In the genomic region with DNA sequence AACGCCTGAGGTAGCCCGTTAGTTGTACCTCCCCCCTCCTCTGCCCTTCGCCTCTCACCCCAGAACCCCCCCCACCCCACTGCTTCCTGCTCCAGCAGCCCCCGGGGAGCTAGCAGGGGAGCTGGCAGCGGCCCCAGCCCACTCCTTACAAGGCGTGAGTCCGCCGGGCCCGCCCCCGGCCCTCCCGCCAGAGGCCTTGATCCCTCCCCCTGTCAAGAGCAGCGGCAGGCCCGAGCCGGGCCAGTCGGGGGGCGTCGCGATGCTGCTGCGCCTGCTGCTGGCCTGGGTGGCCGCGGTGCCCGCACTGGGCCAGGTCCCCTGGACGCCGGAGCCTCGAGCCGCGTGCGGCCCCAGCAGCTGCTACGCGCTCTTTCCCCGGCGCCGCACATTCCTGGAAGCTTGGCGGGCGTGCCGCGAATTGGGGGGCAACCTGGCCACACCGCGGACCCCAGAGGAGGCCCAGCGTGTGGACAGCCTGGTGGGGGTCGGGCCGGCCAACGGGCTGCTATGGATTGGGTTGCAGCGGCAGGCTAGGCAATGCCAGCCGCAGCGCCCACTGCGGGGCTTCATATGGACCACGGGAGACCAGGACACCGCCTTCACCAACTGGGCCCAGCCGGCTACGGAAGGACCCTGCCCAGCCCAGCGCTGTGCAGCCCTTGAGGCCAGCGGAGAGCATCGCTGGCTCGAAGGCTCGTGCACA, we compare ENCODE assay signal across 8 mouse cellular contexts. TPM values are rescaled to one million over a fixed set of nuclear protein-coding genes. Genes with fewer than 3 reads are reported as not detected.
DNase-seq lines count a peak whose midpoint lies in the region; ATAC-seq and TF ChIP-seq lines count a peak whose summit lies in the region.

A gene (plus strand): TSS at position 212 of the 703 bp plus-strand sequence.

- H3K27me3 ChIP-seq in ES-Bruce4 (ENCODE audit: control insufficient read depth, insufficient read depth, low read length, poor library complexity, severe bottlenecking) = no peaks in the 10 kb centered on the region
- H3K27me3 ChIP-seq in hindbrain, embryonic 13.5 days = peaks cover 61% of the 10 kb centered on the region
- H3K27me3 ChIP-seq in neural tube, embryonic 11.5 days (ENCODE audit: control insufficient read depth, insufficient read depth, low read length) = peaks cover 35% of the 10 kb centered on the region

- H3K9me3 ChIP-seq in ES-Bruce4 (replicated peaks; ENCODE audit: control insufficient read depth, insufficient read depth, low read length, poor library complexity, severe bottlenecking) = no peaks in the 10 kb centered on the region
- H3K9me3 ChIP-seq in hindbrain, embryonic 13.5 days = no peaks in the 10 kb centered on the region
- no peaks in the 10 kb centered on the region for H3K9me3 ChIP-seq in neural tube, embryonic 11.5 days (ENCODE audit: control insufficient read depth, low read length)

- under 1% methylated on average over 47 of the region's 56 CpGs for WGBS in hindbrain, embryonic 13.5 days
- 2% methylated on average over 55 of the region's 56 CpGs for WGBS in neural tube, embryonic 11.5 days

- peak within 1 kb of the TSS; percentile 39 for H3K4me3 ChIP-seq in ES-Bruce4 (ENCODE audit: low read depth, low read length)
- H3K4me3 ChIP-seq in gastrocnemius, adult 2 months = peak within 1 kb of the TSS; percentile 76
- peak within 1 kb of the TSS; percentile 45 for H3K4me3 ChIP-seq in hindbrain, embryonic 13.5 days
- peak within 1 kb of the TSS; percentile 42 for H3K4me3 ChIP-seq in neural tube, embryonic 11.5 days (ENCODE audit: low read depth, low read length)

- no peaks in the 10 kb centered on the region for H3K36me3 ChIP-seq in ES-Bruce4 (ENCODE audit: control insufficient read depth, insufficient read depth, low read length, poor library complexity, severe bottlenecking)
- no peaks in the 10 kb centered on the region for H3K36me3 ChIP-seq in hindbrain, embryonic 13.5 days
- no peaks in the 10 kb centered on the region for H3K36me3 ChIP-seq in neural tube, embryonic 11.5 days (ENCODE audit: control insufficient read depth, insufficient read depth, low read length)

- H3K27ac ChIP-seq in ES-Bruce4 (ENCODE audit: insufficient read depth, low read length) = no peak within 1 kb of the TSS
- peak within 1 kb of the TSS; percentile 81 for H3K27ac ChIP-seq in gastrocnemius, adult 2 months
- peak within 1 kb of the TSS; percentile 45; the same call in 1 of the 2 replicates for H3K27ac ChIP-seq in hindbrain, embryonic 13.5 days
- peak within 1 kb of the TSS; percentile 44; the same call in 1 of the 2 replicates for H3K27ac ChIP-seq in neural tube, embryonic 11.5 days (ENCODE audit: low read depth, low read length)

- TF ChIP-seq CTCF in ES-Bruce4 (IDR thresholded peaks at IDR 0.05; ENCODE audit: low read depth, low read length) = no peak
- no peak for TF ChIP-seq CTCF in gastrocnemius, adult 2 months (IDR thresholded peaks at IDR 0.05)

- peak; percentile 78 for DNase-seq in adrenal gland, postnatal 14 days
- DNase-seq in gastrocnemius, adult 2 months = peak; percentile 92
- DNase-seq in liver = peak; percentile 74
- peak; percentile 74 for DNase-seq in neural tube, embryonic 11.5 days (ENCODE audit: low spot score)
- no peak for DNase-seq in thymus, postnatal 14 days

- peaks cover 6% of the 10 kb centered on the region for H3K4me1 ChIP-seq in ES-Bruce4 (ENCODE audit: control insufficient read depth, insufficient read depth, low read length)
- peaks cover 52% of the 10 kb centered on the region for H3K4me1 ChIP-seq in hindbrain, embryonic 13.5 days (replicated peaks)
- H3K4me1 ChIP-seq in neural tube, embryonic 11.5 days (ENCODE audit: control insufficient read depth, insufficient read depth, low read length) = peaks cover 33% of the 10 kb centered on the region

- peak within 1 kb of the TSS; percentile 33 for H3K9ac ChIP-seq in ES-Bruce4 (ENCODE audit: low read depth, poor library complexity, severe bottlenecking)
- H3K9ac ChIP-seq in hindbrain, embryonic 13.5 days = peak within 1 kb of the TSS; percentile 79
- H3K9ac ChIP-seq in neural tube, embryonic 11.5 days (ENCODE audit: low read length) = peak within 1 kb of the TSS; percentile 60

- TF ChIP-seq POLR2A in ES-Bruce4 (IDR thresholded peaks at IDR 0.05; ENCODE audit: insufficient read depth, low read length) = no peak

- TF ChIP-seq EP300 in ES-Bruce4 (IDR thresholded peaks at IDR 0.05; ENCODE audit: insufficient read depth, low read depth, low read length) = no peak

- intact Hi-C loops in gastrocnemius, adult 2 months (cut with DNase I) = no loop called here

- ATAC-seq in hindbrain, embryonic 13.5 days (ENCODE audit: low FRiP score) = no peak
- no peak for ATAC-seq in neural tube, embryonic 11.5 days (ENCODE audit: insufficient read depth, low FRiP score, low TSS enrichment)
- no peak; the same call in 1 of the 2 replicates for ATAC-seq in granulocyte monocyte progenitor cell, adult 5-6 weeks (replicated peaks; ENCODE audit: poor library complexity, severe bottlenecking)

- peak within 1 kb of the TSS; percentile 76 for H3K4me2 ChIP-seq in hindbrain, embryonic 13.5 days
- peak within 1 kb of the TSS; percentile 74 for H3K4me2 ChIP-seq in neural tube, embryonic 11.5 days (ENCODE audit: low read depth)

RNA-seq across cellular contexts. Expression of the gene that starts here (rescaled TPM):
- 3.1 and 3.7 TPM in 2 replicates for polyA plus RNA-seq in ES-Bruce4 (2011; ENCODE audit: insufficient read depth, insufficient read length, low read depth, missing spikeins)
- 17.3 and 21.0 TPM in 2 replicates for total RNA-seq in adrenal gland, postnatal 14 days (2021)
- total RNA-seq in gastrocnemius, adult 2 months (2021) = 10 to 100 TPM in 1 of 2 experiments, 1 to 10 TPM in 1; 9.5 to 15.1 TPM
- 19.1 and 20.4 TPM in 2 replicates for polyA plus RNA-seq in hindbrain, embryonic 13.5 days (2015; fragmentation: Nextera tagmentation; extraction: Ambion mirVana)
- polyA plus RNA-seq in neural tube, embryonic 11.5 days (2014; fragmentation: Nextera tagmentation; extraction: Ambion mirVana) = 30.1 and 34.7 TPM in 2 replicates
- total RNA-seq in granulocyte monocyte progenitor cell, adult 5-6 weeks (2014; fragmentation: Nextera tagmentation) = not detected in 2 replicates
- total RNA-seq in granulocyte monocyte progenitor cell, adult 5-6 weeks (2017) = not detected in 2 replicates

Comparison
In these comparisons a context has a peak if more than half of its experiments do, and no peak if none do; other contexts are left out.
1. RNA of the gene that starts here (total RNA-seq): 17.3 to 21.0 TPM in adrenal gland, postnatal 14 days and 9.5 to 15.1 TPM in gastrocnemius, adult 2 months; not detected in granulocyte monocyte progenitor cell, adult 5-6 weeks; every median in the first group is over 10 times any median in the second.
2. Peak in every context shown above with its lines, with median percentiles within 50 percentile points of each other: H3K4me3 ChIP-seq and H3K9ac ChIP-seq.